Mouse (Mus musculus) intestine, postnatal 0 days (tissue): ENCODE results near the gene Ptpn11. TPM values are rescaled to one million over a fixed set of nuclear protein-coding genes. Genes with fewer than 3 reads are reported as not detected.

Experiments used
- ATAC-seq: fragments of 200-750 bp; cut with Nextera tagmentation; 2 replicates; pipeline ENCODE4 v1.8.0; 2017; ENCODE audit warnings: mild to moderate bottlenecking, moderate TSS enrichment, moderate library complexity
- H3K27ac ChIP-seq: fragments of 300-500 bp; sonication (generic); 2 replicates; pipeline ENCODE4 v1.5.1; 2014; ENCODE audit warnings: mild to moderate bottlenecking, low read depth, low read length, moderate library complexity
- H3K27me3 ChIP-seq: fragments of 300-500 bp; sonication (generic); replicated peaks from 2 replicates; pipeline ENCODE4 v1.6.1; 2014; ENCODE audit warnings: low read length, mixed read lengths; ENCODE audit not compliant: control insufficient read depth, insufficient read depth
- H3K36me3 ChIP-seq: fragments of 300-500 bp; sonication (generic); 2 replicates; pipeline ENCODE4 v1.6.1; 2014; ENCODE audit warnings: mild to moderate bottlenecking, moderate library complexity; ENCODE audit not compliant: control insufficient read depth, insufficient read depth
- H3K4me1 ChIP-seq: fragments of 300-500 bp; sonication (generic); replicated peaks from 2 replicates; pipeline ENCODE4 v1.6.1; 2014; ENCODE audit warnings: antibody characterized with exemption, low read length, mixed read lengths; ENCODE audit not compliant: control insufficient read depth, insufficient read depth
- H3K4me2 ChIP-seq: fragments of 300-500 bp; sonication (generic); replicated peaks from 2 replicates; pipeline ENCODE4 v1.6.1; 2014; ENCODE audit warnings: low read depth, mild to moderate bottlenecking, moderate library complexity
- H3K4me3 ChIP-seq: fragments of 300-500 bp; sonication (generic); 2 replicates; pipeline ENCODE4 v1.5.1; 2014; ENCODE audit warnings: low read depth, low read length
- H3K9ac ChIP-seq: fragments of 300-500 bp; sonication (generic); 2 replicates; pipeline ENCODE4 v1.6.1; 2014; ENCODE audit warnings: mild to moderate bottlenecking, low read depth, low read length
- H3K9me3 ChIP-seq: fragments of 300-500 bp; sonication (generic); 2 replicates; pipeline ENCODE4 v1.6.1; 2016; ENCODE audit warnings: mixed run types; ENCODE audit not compliant: control insufficient read depth
- CTCF ChIP-seq: sonication (generic); IDR thresholded peaks from 2 replicates; pipeline ENCODE4 v1.5.1; 2016; ENCODE audit warnings: low read depth, mild to moderate bottlenecking, control low read depth, antibody characterized with exemption, moderate library complexity
- WGBS: fragments of 180-500 bp; shearing (Covaris S2); extraction: QIAGEN DNeasy Blood & Tissue Kit; methylation state at CpG from one replicate; pipeline ENCODE4 v1.1.7; 2014; 5-methylcytosine and 5-hydroxymethylcytosine counted together
- polyA plus RNA-seq: library from polyadenylated mRNA; unstranded; fragments of >200 nt; fragmentation: Nextera tagmentation; extraction: Ambion mirVana; gene quantifications from 2 replicates; pipeline ENCODE4 v1.2.1, GENCODE M21; 2015

The Ptpn11 gene
- polyA plus RNA-seq, 1 experiment from 2014 or later, result 14.0 TPM

GRCm38 (mm10) chr5:121096744-121097143, 94.5 kb downstream of the Ptpn11 start:
- Histone ChIP-seq H3K4me2 (no peak overlapping the region), H3K27me3 (no peaks in the 10 kb centered on the region), H3K9me3 (no peaks in the 10 kb centered on the region), H3K4me3 (no peak overlapping the region), H3K9ac (no peak overlapping the region), H3K27ac (no peak overlapping the region), H3K36me3 (no peaks in the 10 kb centered on the region), H3K4me1 (no peaks in the 10 kb centered on the region)
- no peak for ATAC-seq
- 73% methylated on average over 5 of the region's 5 CpGs for WGBS
- TF ChIP-seq CTCF, result no peak

GRCm38 (mm10) chr5:121093281-121093680, 97.9 kb downstream of the Ptpn11 start:
- no peak overlapping the region for H3K9ac ChIP-seq
- ATAC-seq, result no peak
- no peak overlapping the region for H3K4me3 ChIP-seq
- no peak overlapping the region for H3K4me2 ChIP-seq
- H3K36me3 ChIP-seq, result no peaks in the 10 kb centered on the region
- H3K27me3 ChIP-seq, result no peaks in the 10 kb centered on the region
- no peak for TF ChIP-seq CTCF
- no peaks in the 10 kb centered on the region for H3K9me3 ChIP-seq
- no peak overlapping the region for H3K27ac ChIP-seq
- WGBS, result 61% methylated on average over 3 of the region's 3 CpGs
- H3K4me1 ChIP-seq, result no peaks in the 10 kb centered on the region

GRCm38 (mm10) chr5:121089660-121090059, 101.5 kb downstream of the Ptpn11 start:
- Histone ChIP-seq H3K27ac (no peak overlapping the region), H3K9me3 (no peaks in the 10 kb centered on the region), H3K4me3 (no peak overlapping the region), H3K4me1 (no peaks in the 10 kb centered on the region), H3K9ac (no peak overlapping the region), H3K4me2 (no peak overlapping the region), H3K27me3 (no peaks in the 10 kb centered on the region), H3K36me3 (no peaks in the 10 kb centered on the region)
- WGBS, result 76% methylated on average over 7 of the region's 7 CpGs
- no peak for TF ChIP-seq CTCF
- ATAC-seq, result no peak

GRCm38 (mm10) chr5:121087733-121088132, 103.5 kb downstream of the Ptpn11 start:
- WGBS, result 56% methylated on average over 7 of the region's 7 CpGs
- H3K4me2 ChIP-seq, result no peak overlapping the region
- ATAC-seq, result no peak
- H3K27me3 ChIP-seq, result no peaks in the 10 kb centered on the region
- H3K27ac ChIP-seq, result no peak overlapping the region
- no peak for TF ChIP-seq CTCF
- no peaks in the 10 kb centered on the region for H3K9me3 ChIP-seq
- H3K4me3 ChIP-seq, result no peak overlapping the region
- no peaks in the 10 kb centered on the region for H3K36me3 ChIP-seq
- no peaks in the 10 kb centered on the region for H3K4me1 ChIP-seq
- no peak overlapping the region for H3K9ac ChIP-seq

GRCm38 (mm10) chr5:121082605-121083004, 108.6 kb downstream of the Ptpn11 start:
- H3K27me3 ChIP-seq, result no peaks in the 10 kb centered on the region
- no peak overlapping the region for H3K4me3 ChIP-seq
- H3K4me2 ChIP-seq, result no peak overlapping the region
- WGBS, result 93% methylated on average over 7 of the region's 7 CpGs
- H3K36me3 ChIP-seq, result no peaks in the 10 kb centered on the region
- no peak overlapping the region for H3K9ac ChIP-seq
- no peaks in the 10 kb centered on the region for H3K9me3 ChIP-seq
- H3K27ac ChIP-seq, result no peak overlapping the region
- TF ChIP-seq CTCF, result no peak
- no peak for ATAC-seq
- no peaks in the 10 kb centered on the region for H3K4me1 ChIP-seq

GRCm38 (mm10) chr5:121081754-121082153, 109.4 kb downstream of the Ptpn11 start:
- Histone ChIP-seq H3K9me3 (no peaks in the 10 kb centered on the region), H3K4me3 (no peak overlapping the region), H3K27ac (no peak overlapping the region), H3K36me3 (no peaks in the 10 kb centered on the region), H3K9ac (no peak overlapping the region), H3K4me1 (no peaks in the 10 kb centered on the region), H3K4me2 (no peak overlapping the region), H3K27me3 (no peaks in the 10 kb centered on the region)
- WGBS, result 74% methylated on average over 5 of the region's 5 CpGs
- TF ChIP-seq CTCF, result no peak
- no peak for ATAC-seq

Other genes starting within 250 kb of the Ptpn11 start
- 0.48 and 0.77 TPM in 2 replicates for gene Rph3a, start 181.3 kb downstream of the Ptpn11 start, polyA plus RNA-seq
- gene Rpl6, start 13.1 kb upstream of the Ptpn11 start, polyA plus RNA-seq, result 359 and 402 TPM in 2 replicates
- 2.1 and 2.2 TPM in 2 replicates for gene Hectd4, start 28.8 kb upstream of the Ptpn11 start, polyA plus RNA-seq
- gene Trafd1, start 194.2 kb upstream of the Ptpn11 start, polyA plus RNA-seq, result 99.1 and 100 TPM in 2 replicates
- 14.2 and 15.0 TPM in 2 replicates for gene Naa25, start 206.5 kb upstream of the Ptpn11 start, polyA plus RNA-seq